Mouse (Mus musculus): Measurements from ENCODE around the gene Rnf216. TPM values are rescaled to one million over a fixed set of nuclear protein-coding genes. Genes with fewer than 3 reads are reported as not detected.
"Not testable (repeated sequence)": the region's sequence is repeated elsewhere in the genome, so short reads cannot be mapped to it uniquely, and the experiment has no call there.

The Rnf216 gene
- polyA plus RNA-seq, 1 experiment from 2014 or later: 36.5 TPM

GRCm38 (mm10) chr5:143134216-143135010 lies 21.6 kb upstream of the Rnf216 start:
- H3K9ac ChIP-seq (replicated peaks; ENCODE audit: low read depth, low read length); H3K9me3 ChIP-seq (ENCODE audit: control insufficient read depth, low read length); H3K4me3 ChIP-seq (replicated peaks; ENCODE audit: low read length); H3K27ac ChIP-seq (ENCODE audit: low read length); ATAC-seq; H3K36me3 ChIP-seq (ENCODE audit: control insufficient read depth, insufficient read depth); H3K27me3 ChIP-seq (replicated peaks; ENCODE audit: control insufficient read depth, insufficient read depth, low read length); H3K4me2 ChIP-seq (ENCODE audit: low read length); H3K4me1 ChIP-seq (replicated peaks; ENCODE audit: control insufficient read depth, insufficient read depth, low read length): not testable (repeated sequence)
- WGBS: 85% methylated on average over 3 of the region's 6 CpGs

GRCm38 (mm10) chr5:143132935-143133514 lies 20.2 kb upstream of the Rnf216 start:
- no peak for ATAC-seq
- no peak overlapping the region for H3K27ac ChIP-seq (ENCODE audit: low read length)
- H3K9me3 ChIP-seq (ENCODE audit: control insufficient read depth, low read length): peaks cover 6% of the 10 kb centered on the region; the same call in 1 of the 2 replicates
- WGBS: 87% methylated on average over 13 of the region's 13 CpGs
- no peaks in the 10 kb centered on the region for H3K27me3 ChIP-seq (replicated peaks; ENCODE audit: control insufficient read depth, insufficient read depth, low read length)
- no peak overlapping the region for H3K4me2 ChIP-seq (ENCODE audit: low read length)
- no peak overlapping the region for H3K4me3 ChIP-seq (replicated peaks; ENCODE audit: low read length)
- no peak overlapping the region for H3K9ac ChIP-seq (replicated peaks; ENCODE audit: low read depth, low read length)
- no peaks in the 10 kb centered on the region for H3K36me3 ChIP-seq (ENCODE audit: control insufficient read depth, insufficient read depth)
- H3K4me1 ChIP-seq (replicated peaks; ENCODE audit: control insufficient read depth, insufficient read depth, low read length): no peaks in the 10 kb centered on the region

GRCm38 (mm10) chr5:143130342-143130741 lies 17.5 kb upstream of the Rnf216 start:
- Histone ChIP-seq H3K4me3 (replicated peaks; ENCODE audit: low read length) (no peak overlapping the region), H3K9me3 (ENCODE audit: control insufficient read depth, low read length) (peaks cover 6% of the 10 kb centered on the region; the same call in 1 of the 2 replicates), H3K9ac (replicated peaks; ENCODE audit: low read depth, low read length) (no peak overlapping the region), H3K36me3 (ENCODE audit: control insufficient read depth, insufficient read depth) (no peaks in the 10 kb centered on the region), H3K27ac (ENCODE audit: low read length) (no peak overlapping the region), H3K27me3 (replicated peaks; ENCODE audit: control insufficient read depth, insufficient read depth, low read length) (no peaks in the 10 kb centered on the region), H3K4me2 (ENCODE audit: low read length) (no peak overlapping the region), H3K4me1 (replicated peaks; ENCODE audit: control insufficient read depth, insufficient read depth, low read length) (peaks cover 5% of the 10 kb centered on the region)
- ATAC-seq: no peak
- WGBS: 92% methylated on average over 7 of the region's 7 CpGs

- no peak overlapping the region for H3K4me3 ChIP-seq (replicated peaks; ENCODE audit: low read length)
- no peaks in the 10 kb centered on the region for H3K27me3 ChIP-seq (replicated peaks; ENCODE audit: control insufficient read depth, insufficient read depth, low read length)
- H3K36me3 ChIP-seq (ENCODE audit: control insufficient read depth, insufficient read depth): no peaks in the 10 kb centered on the region
- no peak overlapping the region for H3K4me2 ChIP-seq (ENCODE audit: low read length)
- H3K9ac ChIP-seq (replicated peaks; ENCODE audit: low read depth, low read length): no peak overlapping the region
- WGBS: 90% methylated on average over 16 of the region's 16 CpGs
- ATAC-seq: no peak
- H3K4me1 ChIP-seq (replicated peaks; ENCODE audit: control insufficient read depth, insufficient read depth, low read length): peaks cover 7% of the 10 kb centered on the region
- no peak overlapping the region for H3K27ac ChIP-seq (ENCODE audit: low read length)
- peaks cover 6% of the 10 kb centered on the region; the same call in 1 of the 2 replicates for H3K9me3 ChIP-seq (ENCODE audit: control insufficient read depth, low read length)
Observed at GRCm38 (mm10) chr5:143129101-143129500, 16.3 kb upstream of the Rnf216 start.

GRCm38 (mm10) chr5:143127837-143128236 lies 15.0 kb upstream of the Rnf216 start:
- Histone ChIP-seq H3K4me3 (replicated peaks; ENCODE audit: low read length) (no peak overlapping the region), H3K9me3 (ENCODE audit: control insufficient read depth, low read length) (peaks cover 6% of the 10 kb centered on the region; the same call in 1 of the 2 replicates), H3K4me2 (ENCODE audit: low read length) (no peak overlapping the region), H3K36me3 (ENCODE audit: control insufficient read depth, insufficient read depth) (no peaks in the 10 kb centered on the region), H3K9ac (replicated peaks; ENCODE audit: low read depth, low read length) (no peak overlapping the region), H3K27me3 (replicated peaks; ENCODE audit: control insufficient read depth, insufficient read depth, low read length) (no peaks in the 10 kb centered on the region), H3K27ac (ENCODE audit: low read length) (no peak overlapping the region), H3K4me1 (replicated peaks; ENCODE audit: control insufficient read depth, insufficient read depth, low read length) (peaks cover 7% of the 10 kb centered on the region)
- WGBS: 81% methylated on average over 8 of the region's 8 CpGs
- ATAC-seq: no peak

- no peaks in the 10 kb centered on the region for H3K27me3 ChIP-seq (replicated peaks; ENCODE audit: control insufficient read depth, insufficient read depth, low read length)
- no peak overlapping the region for H3K9ac ChIP-seq (replicated peaks; ENCODE audit: low read depth, low read length)
- H3K27ac ChIP-seq (ENCODE audit: low read length): no peak overlapping the region
- 76% methylated on average over 4 of the region's 4 CpGs for WGBS
- H3K36me3 ChIP-seq (ENCODE audit: control insufficient read depth, insufficient read depth): no peaks in the 10 kb centered on the region
- H3K9me3 ChIP-seq (ENCODE audit: control insufficient read depth, low read length): peaks cover 6% of the 10 kb centered on the region; the same call in 1 of the 2 replicates
- no peak for ATAC-seq
- no peak overlapping the region for H3K4me2 ChIP-seq (ENCODE audit: low read length)
- peaks cover 7% of the 10 kb centered on the region for H3K4me1 ChIP-seq (replicated peaks; ENCODE audit: control insufficient read depth, insufficient read depth, low read length)
- H3K4me3 ChIP-seq (replicated peaks; ENCODE audit: low read length): no peak overlapping the region
Observed at GRCm38 (mm10) chr5:143126908-143127307, 14.1 kb upstream of the Rnf216 start.

GRCm38 (mm10) chr5:143126089-143126488 lies 13.3 kb upstream of the Rnf216 start:
- H3K9ac ChIP-seq (replicated peaks; ENCODE audit: low read depth, low read length): no peak overlapping the region
- H3K4me2 ChIP-seq (ENCODE audit: low read length): no peak overlapping the region
- no peaks in the 10 kb centered on the region for H3K27me3 ChIP-seq (replicated peaks; ENCODE audit: control insufficient read depth, insufficient read depth, low read length)
- no peak overlapping the region for H3K4me3 ChIP-seq (replicated peaks; ENCODE audit: low read length)
- WGBS: 84% methylated on average over 9 of the region's 9 CpGs
- H3K36me3 ChIP-seq (ENCODE audit: control insufficient read depth, insufficient read depth): no peaks in the 10 kb centered on the region
- peaks cover 6% of the 10 kb centered on the region; the same call in 1 of the 2 replicates for H3K9me3 ChIP-seq (ENCODE audit: control insufficient read depth, low read length)
- peaks cover 7% of the 10 kb centered on the region for H3K4me1 ChIP-seq (replicated peaks; ENCODE audit: control insufficient read depth, insufficient read depth, low read length)
- H3K27ac ChIP-seq (ENCODE audit: low read length): peak overlapping the region; percentile 58; the same call in 1 of the 2 replicates
- ATAC-seq: no peak

GRCm38 (mm10) chr5:143125601-143126000 lies 12.8 kb upstream of the Rnf216 start:
- peaks cover 6% of the 10 kb centered on the region; the same call in 1 of the 2 replicates for H3K9me3 ChIP-seq (ENCODE audit: control insufficient read depth, low read length)
- ATAC-seq: peak; percentile 74; the same call in 1 of the 2 replicates
- no peak overlapping the region for H3K9ac ChIP-seq (replicated peaks; ENCODE audit: low read depth, low read length)
- peak overlapping the region; percentile 60; the same call in 1 of the 2 replicates for H3K27ac ChIP-seq (ENCODE audit: low read length)
- H3K27me3 ChIP-seq (replicated peaks; ENCODE audit: control insufficient read depth, insufficient read depth, low read length): no peaks in the 10 kb centered on the region
- no peak overlapping the region for H3K4me2 ChIP-seq (ENCODE audit: low read length)
- H3K4me3 ChIP-seq (replicated peaks; ENCODE audit: low read length): no peak overlapping the region
- H3K36me3 ChIP-seq (ENCODE audit: control insufficient read depth, insufficient read depth): no peaks in the 10 kb centered on the region
- 19% methylated on average over 7 of the region's 7 CpGs for WGBS
- peaks cover 7% of the 10 kb centered on the region for H3K4me1 ChIP-seq (replicated peaks; ENCODE audit: control insufficient read depth, insufficient read depth, low read length)

- Histone ChIP-seq H3K9ac (replicated peaks; ENCODE audit: low read depth, low read length) (no peak overlapping the region), H3K4me3 (replicated peaks; ENCODE audit: low read length) (no peak overlapping the region), H3K4me1 (replicated peaks; ENCODE audit: control insufficient read depth, insufficient read depth, low read length) (peaks cover 7% of the 10 kb centered on the region), H3K9me3 (ENCODE audit: control insufficient read depth, low read length) (peaks cover 6% of the 10 kb centered on the region; the same call in 1 of the 2 replicates), H3K36me3 (ENCODE audit: control insufficient read depth, insufficient read depth) (no peaks in the 10 kb centered on the region), H3K4me2 (ENCODE audit: low read length) (no peak overlapping the region), H3K27ac (ENCODE audit: low read length) (no peak overlapping the region; the same call in 1 of the 2 replicates), H3K27me3 (replicated peaks; ENCODE audit: control insufficient read depth, insufficient read depth, low read length) (no peaks in the 10 kb centered on the region)
- no peak for ATAC-seq
- 76% methylated on average over 4 of the region's 4 CpGs for WGBS
Observed at GRCm38 (mm10) chr5:143124805-143125378, 12.1 kb upstream of the Rnf216 start.
